Mouse (Mus musculus) adrenal gland, adult 8-10 months (tissue): Measurements from ENCODE around the gene Ppp1r16b. TPM values are rescaled to one million over a fixed set of nuclear protein-coding genes. Genes with fewer than 3 reads are reported as not detected.
A peak's percentile ranks its signal among the peaks of the same experiment; 100 is the strongest.
"Not testable (repeated sequence)": the region's sequence is repeated elsewhere in the genome, so short reads cannot be mapped to it uniquely, and the experiment has no call there.

Experiments used
- DNase-seq: peaks from one replicate; pipeline ENCODE4 v3.0.0; 2022
- total RNA-seq, 4 experiments: library from RNA; stranded (reverse); gene quantifications; 2 replicates each; pipeline ENCODE4 v1.2.4; 2022

The Ppp1r16b gene
- total RNA-seq, 4 experiments from 2014 or later: 9.9 to 13.8 (median 11.1) TPM

GRCm38 (mm10) chr2:158726252-158726651 lies 61.1 kb downstream of the Ppp1r16b start:
- DNase-seq: no peak

GRCm38 (mm10) chr2:158728061-158728815 lies 63.0 kb downstream of the Ppp1r16b start:
- DNase-seq: no peak

GRCm38 (mm10) chr2:158730896-158731295 lies 65.7 kb downstream of the Ppp1r16b start:
- DNase-seq: no peak

- no peak for DNase-seq
These were observed 67.3 kb downstream of the Ppp1r16b start for GRCm38 (mm10) chr2:158732521-158732920.

GRCm38 (mm10) chr2:158733136-158733535 lies 67.9 kb downstream of the Ppp1r16b start:
- DNase-seq: no peak

GRCm38 (mm10) chr2:158733914-158734313 lies 68.7 kb downstream of the Ppp1r16b start:
- DNase-seq: no peak

- DNase-seq: no peak
These were observed 69.4 kb downstream of the Ppp1r16b start for GRCm38 (mm10) chr2:158734500-158735152.

- DNase-seq: no peak
These were observed 70.1 kb downstream of the Ppp1r16b start for GRCm38 (mm10) chr2:158735340-158735739.

- not testable (repeated sequence) for DNase-seq
These were observed 71.0 kb downstream of the Ppp1r16b start for GRCm38 (mm10) chr2:158736247-158736646.

GRCm38 (mm10) chr2:158738591-158738990 lies 73.4 kb downstream of the Ppp1r16b start:
- no peak for DNase-seq

GRCm38 (mm10) chr2:158739113-158739512 lies 73.9 kb downstream of the Ppp1r16b start:
- DNase-seq: no peak

- peak; percentile 38 for DNase-seq
These were observed 75.9 kb downstream of the Ppp1r16b start for GRCm38 (mm10) chr2:158741011-158741501.

GRCm38 (mm10) chr2:158742431-158742830 lies 77.2 kb downstream of the Ppp1r16b start:
- DNase-seq: no peak

- no peak for DNase-seq
These were observed 78.4 kb downstream of the Ppp1r16b start for GRCm38 (mm10) chr2:158743518-158744141.

GRCm38 (mm10) chr2:158745049-158745482 lies 79.9 kb downstream of the Ppp1r16b start:
- no peak for DNase-seq

- DNase-seq: no peak
These were observed 81.0 kb downstream of the Ppp1r16b start for GRCm38 (mm10) chr2:158746164-158746563.

- DNase-seq: no peak
These were observed 84.2 kb downstream of the Ppp1r16b start for GRCm38 (mm10) chr2:158749366-158749765.

GRCm38 (mm10) chr2:158760231-158760630 lies 95.0 kb downstream of the Ppp1r16b start:
- no peak for DNase-seq

GRCm38 (mm10) chr2:158762339-158762738 lies 97.1 kb downstream of the Ppp1r16b start:
- no peak for DNase-seq

- DNase-seq: peak; percentile 94
These were observed 102.6 kb downstream of the Ppp1r16b start, which contains the start of gene Fam83d for GRCm38 (mm10) chr2:158767742-158768339. Gene Fam83d (plus strand): TSS chr2:158768093.

GRCm38 (mm10) chr2:158768350-158768749 lies 103.2 kb downstream of the Ppp1r16b start:
- no peak for DNase-seq

GRCm38 (mm10) chr2:158768771-158769170 lies 103.6 kb downstream of the Ppp1r16b start:
- no peak for DNase-seq
